Mouse (Mus musculus) kidney, adult 8-10 months (tissue): Measurements from ENCODE around the gene Vps72.

Experiments used
- DNase-seq, 2 experiments: peaks; one replicate each; pipeline ENCODE4 v3.0.0; 2022

Gene Vps72

DNA sequence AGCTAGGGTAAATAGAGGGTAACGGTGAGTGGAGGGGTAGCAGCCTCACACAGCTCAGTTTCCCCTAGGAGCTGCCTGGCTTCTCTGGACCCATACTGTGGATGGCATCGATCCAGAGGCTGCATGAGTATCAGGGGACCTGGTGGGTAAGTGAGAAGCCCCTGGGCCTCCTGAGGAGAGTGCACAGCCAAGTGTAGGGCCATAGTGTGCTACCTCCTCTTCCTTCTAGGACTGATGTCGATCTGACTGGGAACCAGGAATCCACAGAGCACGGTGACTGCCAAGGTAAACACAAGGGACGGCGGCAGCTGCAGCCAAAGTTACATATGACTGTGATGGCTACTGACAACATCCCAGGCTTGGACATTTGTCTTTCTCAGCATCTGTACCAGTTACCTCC, 60.3 kb downstream of the Vps72 start:
- DNase-seq = no peak
